Mouse (Mus musculus) heart, embryonic 13.5 days (tissue): Measurements from ENCODE around the gene Eya2. TPM values are rescaled to one million over a fixed set of nuclear protein-coding genes. Genes with fewer than 3 reads are reported as not detected.
A peak's percentile ranks its signal among the peaks of the same experiment; 100 is the strongest.

ENCODE experiments used
- ATAC-seq: fragments of 200-750 bp; cut with Nextera tagmentation; 2 replicates; pipeline ENCODE4 v1.8.0; 2017; ENCODE audit warnings: moderate TSS enrichment; ENCODE audit not compliant: insufficient number of reproducible peaks, low FRiP score, low TSS enrichment; ENCODE audit errors: extremely low read depth
- H3K27ac ChIP-seq: fragments of 300-500 bp; sonication (generic); replicated peaks from 2 replicates; pipeline ENCODE4 v1.5.1; 2015; ENCODE audit warnings: moderate library complexity, mild to moderate bottlenecking, inconsistent platforms
- H3K27me3 ChIP-seq: fragments of 300-500 bp; sonication (generic); replicated peaks from 2 replicates; pipeline ENCODE4 v1.6.1; 2015; ENCODE audit warnings: mild to moderate bottlenecking, inconsistent platforms
- H3K36me3 ChIP-seq: fragments of 300-500 bp; sonication (generic); 2 replicates; pipeline ENCODE4 v1.6.1; 2015; ENCODE audit warnings: mild to moderate bottlenecking, inconsistent platforms
- H3K4me1 ChIP-seq: fragments of 300-500 bp; sonication (generic); 2 replicates; pipeline ENCODE4 v1.6.1; 2015; ENCODE audit warnings: inconsistent platforms
- H3K4me2 ChIP-seq: fragments of 300-500 bp; sonication (generic); 2 replicates; pipeline ENCODE4 v1.6.1; 2015; ENCODE audit warnings: inconsistent platforms, mild to moderate bottlenecking, moderate library complexity
- H3K4me3 ChIP-seq: fragments of 300-500 bp; sonication (generic); 2 replicates; pipeline ENCODE4 v1.5.1; 2015; ENCODE audit warnings: moderate library complexity, mild to moderate bottlenecking, inconsistent platforms
- H3K9ac ChIP-seq: fragments of 300-500 bp; sonication (generic); 2 replicates; pipeline ENCODE4 v1.6.1; 2015; ENCODE audit warnings: inconsistent platforms, mild to moderate bottlenecking, moderate library complexity
- H3K9me3 ChIP-seq: fragments of 300-500 bp; sonication (generic); 2 replicates; pipeline ENCODE4 v1.6.1; 2016; ENCODE audit warnings: inconsistent platforms
- WGBS: fragments of 180-500 bp; shearing (Covaris S2); methylation state at CpG from one replicate; pipeline ENCODE4 v1.1.7; 2015; ENCODE audit warnings: mixed read lengths; 5-methylcytosine and 5-hydroxymethylcytosine counted together
- polyA plus RNA-seq: library from polyadenylated mRNA; unstranded; fragments of >200 nt; fragmentation: Nextera tagmentation; extraction: Ambion mirVana; gene quantifications from 2 replicates; pipeline ENCODE4 v1.2.1, GENCODE M21; 2015

Eya2 gene
- polyA plus RNA-seq, 1 experiment from 2014 or later: 0.19 TPM

DNA sequence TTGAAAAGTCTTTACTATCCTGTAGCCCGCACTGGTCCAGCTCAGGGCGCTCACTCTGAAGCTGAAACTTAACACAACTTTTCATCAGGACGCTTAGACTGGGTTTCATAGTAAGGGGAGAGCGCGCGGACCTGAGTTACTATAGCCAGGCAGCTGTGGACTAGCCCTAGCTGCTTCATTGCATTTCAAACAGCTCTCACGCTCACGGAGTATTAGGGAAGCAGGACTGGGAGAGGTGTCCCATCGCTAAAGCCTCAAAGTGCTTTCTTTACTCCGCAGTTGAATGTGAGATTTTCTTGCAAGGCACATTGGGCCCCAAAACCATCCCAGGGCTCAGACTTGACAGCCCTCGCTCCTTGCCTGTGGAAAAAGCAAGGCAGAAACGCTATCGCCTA, 841 bp downstream of the Eya2 start:
- Histone ChIP-seq H3K9ac (no peak overlapping the region), H3K36me3 (no peaks in the 10 kb centered on the region), H3K27me3 (peaks cover 90% of the 10 kb centered on the region), H3K4me3 (peak overlapping the region; percentile 58), H3K4me2 (peak overlapping the region; percentile 84), H3K27ac (no peak overlapping the region), H3K9me3 (peaks cover 3% of the 10 kb centered on the region; the same call in 1 of the 2 replicates), H3K4me1 (peaks cover 10% of the 10 kb centered on the region)
- no peak for ATAC-seq
- WGBS: 4% methylated on average over 13 of the region's 13 CpGs

DNA sequence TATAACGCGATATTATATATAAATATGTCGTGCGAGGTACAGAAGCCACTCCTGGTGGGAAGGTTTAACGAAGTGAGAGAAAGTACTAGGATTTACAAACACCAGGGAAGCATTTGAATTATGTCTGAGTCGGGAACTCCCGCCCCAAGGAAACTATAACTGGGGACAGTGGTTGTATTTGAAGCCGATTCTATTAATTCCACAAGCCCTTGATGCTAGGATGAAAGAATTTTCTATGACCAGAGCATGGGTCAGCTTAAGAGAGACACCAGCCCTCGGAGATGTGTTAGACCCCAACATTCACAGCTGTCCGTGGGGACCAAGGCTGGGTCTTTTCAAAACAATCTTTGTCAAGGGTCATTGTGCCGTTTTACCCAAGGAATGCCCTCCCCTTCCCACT, 1.3 kb downstream of the Eya2 start:
- Histone ChIP-seq H3K36me3 (no peaks in the 10 kb centered on the region), H3K4me2 (peak overlapping the region; percentile 84; the same call in 1 of the 2 replicates), H3K27me3 (peaks cover 90% of the 10 kb centered on the region), H3K4me1 (peaks cover 10% of the 10 kb centered on the region), H3K27ac (no peak overlapping the region), H3K9me3 (peaks cover 3% of the 10 kb centered on the region; the same call in 1 of the 2 replicates), H3K4me3 (no peak overlapping the region), H3K9ac (no peak overlapping the region)
- WGBS: 28% methylated on average over 11 of the region's 11 CpGs
- no peak for ATAC-seq

DNA sequence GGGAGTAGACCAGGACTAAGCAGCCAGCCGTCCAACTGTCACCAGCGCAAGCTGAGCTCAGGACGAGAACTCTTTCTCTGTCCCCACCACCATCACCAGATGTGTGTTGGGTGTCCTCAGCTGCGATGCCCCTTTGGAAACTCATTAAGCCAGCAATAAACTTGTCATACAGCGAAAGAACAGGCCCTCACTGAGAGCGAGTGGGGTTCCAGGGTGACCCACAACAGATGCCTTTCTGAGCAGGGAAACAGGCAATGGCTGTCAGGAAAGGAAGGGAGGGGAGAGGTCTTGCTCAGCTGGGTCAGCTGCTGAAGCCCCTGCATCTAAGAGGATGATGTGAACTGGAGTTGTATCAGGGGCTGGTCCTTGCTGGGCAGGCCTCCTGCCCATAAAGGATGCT, 2.7 kb downstream of the Eya2 start:
- peaks cover 95% of the 10 kb centered on the region for H3K27me3 ChIP-seq
- H3K36me3 ChIP-seq: no peaks in the 10 kb centered on the region
- H3K9ac ChIP-seq: no peak overlapping the region
- H3K4me1 ChIP-seq: peaks cover 10% of the 10 kb centered on the region
- ATAC-seq: no peak
- H3K4me2 ChIP-seq: no peak overlapping the region
- H3K27ac ChIP-seq: no peak overlapping the region
- H3K9me3 ChIP-seq: peaks cover 3% of the 10 kb centered on the region; the same call in 1 of the 2 replicates
- H3K4me3 ChIP-seq: no peak overlapping the region
- 70% methylated on average over 6 of the region's 6 CpGs for WGBS

DNA sequence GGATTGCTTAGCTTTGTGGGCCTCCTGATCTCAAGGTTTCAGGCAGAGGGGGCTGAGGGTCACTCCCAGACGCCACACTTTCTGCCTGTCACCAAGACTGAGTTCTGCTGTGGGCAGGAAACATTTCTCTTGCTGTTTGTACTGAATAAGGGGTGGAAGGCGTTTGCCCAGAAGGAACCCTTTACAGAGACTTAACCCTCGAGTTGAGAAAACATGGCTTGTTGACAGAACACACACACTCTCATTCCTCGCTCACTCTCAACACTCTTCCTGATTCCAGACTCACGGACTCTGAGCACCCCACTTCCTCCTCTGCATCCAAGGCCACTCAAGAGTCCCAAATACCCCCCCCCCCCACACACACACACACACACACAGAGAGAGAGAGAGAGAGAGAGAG, 3.3 kb downstream of the Eya2 start:
- WGBS: 28% methylated on average over 5 of the region's 5 CpGs
- peaks cover 10% of the 10 kb centered on the region for H3K4me1 ChIP-seq
- no peak overlapping the region for H3K27ac ChIP-seq
- H3K27me3 ChIP-seq: peaks cover 95% of the 10 kb centered on the region
- H3K9ac ChIP-seq: no peak overlapping the region
- no peaks in the 10 kb centered on the region for H3K36me3 ChIP-seq
- no peak for ATAC-seq
- no peak overlapping the region for H3K4me3 ChIP-seq
- no peak overlapping the region for H3K4me2 ChIP-seq
- peaks cover 3% of the 10 kb centered on the region; the same call in 1 of the 2 replicates for H3K9me3 ChIP-seq

DNA sequence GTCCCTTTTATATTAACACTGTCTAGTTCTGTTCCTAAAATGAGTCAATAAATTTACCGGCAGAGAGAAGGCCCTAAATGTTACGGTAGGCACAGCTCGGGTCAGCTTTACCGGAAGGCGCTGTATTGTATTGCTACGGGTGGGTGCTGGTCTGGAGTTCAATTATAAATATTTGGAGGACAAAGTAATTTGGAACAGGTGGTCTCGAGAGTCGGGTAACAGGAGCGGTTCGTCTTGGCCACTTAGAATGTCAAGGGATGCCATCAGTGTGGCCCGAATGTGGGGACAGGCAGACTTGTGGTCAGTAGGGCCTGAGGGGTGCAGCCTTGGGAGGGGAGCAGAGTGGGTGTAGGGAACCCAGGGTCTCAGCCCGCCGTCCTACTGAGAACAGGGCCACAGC, 4.7 kb downstream of the Eya2 start:
- Histone ChIP-seq H3K36me3 (no peaks in the 10 kb centered on the region), H3K4me2 (no peak overlapping the region), H3K27ac (no peak overlapping the region), H3K4me1 (peaks cover 8% of the 10 kb centered on the region), H3K4me3 (no peak overlapping the region), H3K27me3 (peaks cover 87% of the 10 kb centered on the region), H3K9me3 (no peaks in the 10 kb centered on the region), H3K9ac (no peak overlapping the region)
- no peak for ATAC-seq
- WGBS: 77% methylated on average over 13 of the region's 13 CpGs

DNA sequence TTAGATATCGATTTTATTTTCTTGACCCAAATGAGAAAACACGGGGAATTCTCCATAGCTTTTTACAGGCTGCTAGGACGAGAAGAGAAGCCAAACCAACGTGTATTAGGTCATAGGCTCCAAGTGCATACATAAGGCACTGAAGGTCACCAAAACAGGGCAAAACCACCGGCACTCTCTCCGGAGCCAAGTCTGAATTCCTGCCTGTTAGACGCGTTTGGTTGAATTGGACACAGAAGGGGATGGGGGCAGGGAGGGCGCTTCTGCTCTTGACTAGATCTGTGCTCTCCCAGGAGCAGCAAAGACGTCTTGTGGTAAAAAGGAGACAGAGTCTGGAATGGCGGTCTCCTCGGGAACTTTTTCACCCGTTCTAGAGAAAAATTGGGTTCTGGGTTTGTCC, 6.1 kb downstream of the Eya2 start:
- no peaks in the 10 kb centered on the region for H3K4me1 ChIP-seq
- 33% methylated on average over 13 of the region's 13 CpGs for WGBS
- no peaks in the 10 kb centered on the region for H3K9me3 ChIP-seq
- peaks cover 73% of the 10 kb centered on the region for H3K27me3 ChIP-seq
- no peak overlapping the region for H3K9ac ChIP-seq
- H3K36me3 ChIP-seq: no peaks in the 10 kb centered on the region
- H3K4me3 ChIP-seq: no peak overlapping the region
- no peak for ATAC-seq
- H3K4me2 ChIP-seq: no peak overlapping the region
- H3K27ac ChIP-seq: no peak overlapping the region

DNA sequence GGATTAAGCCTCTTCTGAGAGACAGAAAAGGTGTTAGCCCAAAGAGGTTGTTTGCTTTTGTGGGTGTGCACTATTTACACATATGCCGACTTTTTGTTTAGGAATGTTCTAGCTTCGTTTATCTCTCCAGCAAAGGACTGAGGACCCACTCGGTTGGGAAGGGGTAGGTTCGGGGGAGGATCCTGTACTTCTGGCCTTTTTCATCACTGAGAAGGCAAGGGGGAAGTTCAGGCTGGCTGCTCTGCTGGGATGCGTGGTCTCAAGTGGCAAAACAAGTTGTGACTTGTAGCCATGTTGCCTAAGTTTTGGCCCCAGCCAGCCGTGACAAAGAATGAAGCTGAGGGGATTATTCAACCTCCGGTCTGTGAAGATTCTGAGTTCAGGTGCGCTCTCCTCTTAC, 6.8 kb downstream of the Eya2 start:
- Histone ChIP-seq H3K4me2 (no peak overlapping the region), H3K4me1 (no peaks in the 10 kb centered on the region), H3K36me3 (no peaks in the 10 kb centered on the region), H3K9ac (no peak overlapping the region), H3K27me3 (peaks cover 67% of the 10 kb centered on the region), H3K4me3 (no peak overlapping the region), H3K9me3 (no peaks in the 10 kb centered on the region), H3K27ac (no peak overlapping the region)
- no peak for ATAC-seq
- 38% methylated on average over 8 of the region's 8 CpGs for WGBS

DNA sequence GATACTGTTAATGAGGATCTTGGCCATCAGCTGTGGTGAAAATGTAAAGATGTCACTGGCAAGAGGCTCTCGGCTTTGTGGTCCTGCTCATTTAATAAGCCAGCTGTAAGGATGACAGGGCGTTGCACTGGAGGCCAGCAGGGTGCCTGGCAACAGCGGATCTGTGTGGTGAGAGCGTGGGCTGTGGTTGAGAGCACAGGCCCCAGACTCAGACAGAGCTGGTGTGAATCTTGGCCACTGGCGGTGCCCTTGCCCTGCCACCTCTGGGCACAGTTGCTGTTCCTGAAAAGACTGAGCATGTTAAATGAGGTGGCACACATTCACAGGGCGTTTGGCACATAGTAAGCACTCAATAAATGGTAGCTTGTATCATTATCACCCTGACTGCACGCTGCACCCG, 8.9 kb downstream of the Eya2 start:
- Histone ChIP-seq H3K4me2 (no peak overlapping the region), H3K27me3 (peaks cover 51% of the 10 kb centered on the region), H3K9me3 (no peaks in the 10 kb centered on the region), H3K4me3 (no peak overlapping the region), H3K36me3 (no peaks in the 10 kb centered on the region), H3K9ac (no peak overlapping the region), H3K4me1 (no peaks in the 10 kb centered on the region), H3K27ac (no peak overlapping the region)
- no peak for ATAC-seq
- WGBS: 69% methylated on average over 8 of the region's 8 CpGs

DNA sequence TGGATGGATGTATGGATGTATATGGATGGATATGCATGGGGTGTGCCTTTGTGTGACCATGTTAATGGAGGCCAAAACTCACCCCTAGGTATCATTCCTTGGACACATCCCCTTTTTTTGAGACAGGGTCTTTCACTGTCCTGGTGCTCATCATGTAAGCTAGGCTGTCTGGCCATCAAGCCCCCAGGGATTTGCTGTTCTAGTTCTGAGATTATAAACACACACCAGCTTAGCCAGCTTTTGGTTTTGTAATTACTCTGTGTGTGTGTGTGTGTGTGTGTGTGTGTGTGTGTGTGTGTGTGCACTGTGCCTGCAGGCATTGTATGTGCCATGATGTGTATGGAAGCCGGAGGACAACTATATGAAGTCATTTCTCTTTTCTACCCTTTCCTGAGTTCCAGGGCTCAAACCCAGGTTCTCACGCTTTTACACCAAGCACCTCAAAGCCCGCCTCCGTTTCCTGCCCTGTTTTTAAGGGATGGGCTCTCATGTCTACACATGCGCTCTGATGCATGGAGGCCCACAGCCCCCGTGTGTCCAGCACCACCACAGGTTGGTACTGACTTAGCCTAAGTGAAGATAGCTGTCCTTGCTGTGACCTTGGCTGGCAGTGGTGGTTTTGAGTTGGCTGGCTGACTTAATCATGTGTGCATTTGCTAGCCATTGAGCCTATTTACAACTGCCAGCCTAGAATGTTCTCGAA, 16.9 kb downstream of the Eya2 start:
- WGBS: 82% methylated on average over 7 of the region's 7 CpGs
- H3K4me2 ChIP-seq: no peak overlapping the region
- H3K4me3 ChIP-seq: no peak overlapping the region
- H3K27ac ChIP-seq: no peak overlapping the region
- peaks cover 5% of the 10 kb centered on the region for H3K27me3 ChIP-seq
- no peak for ATAC-seq
- H3K4me1 ChIP-seq: no peaks in the 10 kb centered on the region
- no peaks in the 10 kb centered on the region for H3K36me3 ChIP-seq
- H3K9ac ChIP-seq: no peak overlapping the region
- H3K9me3 ChIP-seq: 0 out of 2 replicates have a peak, but pooled peaks cover under 1% of the 10 kb centered on the region

DNA sequence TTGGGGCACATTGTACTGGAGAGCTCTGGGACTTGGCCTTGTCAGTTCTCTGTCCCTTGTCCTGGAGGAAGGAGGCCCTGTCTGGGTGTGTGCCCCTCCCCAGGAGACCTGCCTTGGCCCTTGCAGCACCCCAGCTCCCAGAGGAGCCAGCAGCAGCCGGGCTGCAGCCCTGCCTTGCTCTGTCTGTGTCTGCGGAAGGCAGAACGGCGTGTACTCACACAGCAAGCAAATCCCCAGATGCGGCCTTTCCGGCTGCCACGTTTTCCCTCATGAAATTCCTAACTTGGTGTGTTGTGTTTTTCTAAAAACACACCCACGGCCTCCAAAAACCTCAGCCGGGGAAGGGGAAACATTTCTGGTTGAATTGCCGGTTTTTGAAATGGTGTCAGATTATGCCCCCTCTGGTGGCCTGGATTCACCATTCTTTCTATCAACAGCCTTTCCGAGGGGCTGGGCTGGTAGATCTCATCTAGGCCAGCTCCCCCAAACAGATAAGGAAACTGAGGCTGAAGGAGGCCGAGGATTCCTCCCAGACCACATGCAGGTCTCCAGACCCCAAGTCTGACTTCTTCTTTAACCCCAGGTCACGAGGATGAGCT, 19.0 kb downstream of the Eya2 start:
- no peak overlapping the region for H3K4me2 ChIP-seq
- WGBS: 65% methylated on average over 13 of the region's 13 CpGs
- no peak for ATAC-seq

DNA sequence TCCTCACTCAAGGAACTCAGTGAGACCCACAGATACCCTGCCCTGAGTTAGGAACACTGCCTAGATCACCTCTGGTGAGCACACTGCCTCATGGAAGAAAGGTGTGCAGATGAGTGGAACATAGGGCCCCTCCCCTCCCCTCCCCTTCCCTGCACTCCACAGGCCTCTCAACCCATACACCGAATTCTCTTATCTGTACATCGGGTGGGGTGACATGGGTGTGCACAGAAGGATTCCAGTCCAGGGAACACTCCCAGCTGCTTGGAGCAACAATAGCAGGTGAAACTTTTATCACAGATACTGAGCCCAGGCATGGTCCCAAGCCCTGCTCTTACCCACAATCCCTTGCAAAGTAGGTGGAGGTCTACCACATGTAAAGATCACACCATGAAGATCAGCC, 26.7 kb downstream of the Eya2 start:
- H3K27me3 ChIP-seq: no peaks in the 10 kb centered on the region
- no peaks in the 10 kb centered on the region for H3K36me3 ChIP-seq
- H3K4me1 ChIP-seq: no peaks in the 10 kb centered on the region
- WGBS: 59% methylated on average over 2 of the region's 2 CpGs
- no peak overlapping the region for H3K4me3 ChIP-seq
- H3K9ac ChIP-seq: no peak overlapping the region
- no peak for ATAC-seq
- H3K27ac ChIP-seq: no peak overlapping the region
- 0 out of 2 replicates have a peak, but pooled peaks cover 4% of the 10 kb centered on the region for H3K9me3 ChIP-seq
- H3K4me2 ChIP-seq: no peak overlapping the region

More for the DNA sequence above, 19.0 kb downstream of the Eya2 start:
- Histone ChIP-seq H3K4me1 (no peaks in the 10 kb centered on the region), H3K4me3 (no peak overlapping the region), H3K36me3 (no peaks in the 10 kb centered on the region), H3K9ac (no peak overlapping the region), H3K9me3 (0 out of 2 replicates have a peak, but pooled peaks cover 4% of the 10 kb centered on the region), H3K27ac (no peak overlapping the region), H3K27me3 (no peaks in the 10 kb centered on the region; the same call in 1 of the 2 replicates)

DNA sequence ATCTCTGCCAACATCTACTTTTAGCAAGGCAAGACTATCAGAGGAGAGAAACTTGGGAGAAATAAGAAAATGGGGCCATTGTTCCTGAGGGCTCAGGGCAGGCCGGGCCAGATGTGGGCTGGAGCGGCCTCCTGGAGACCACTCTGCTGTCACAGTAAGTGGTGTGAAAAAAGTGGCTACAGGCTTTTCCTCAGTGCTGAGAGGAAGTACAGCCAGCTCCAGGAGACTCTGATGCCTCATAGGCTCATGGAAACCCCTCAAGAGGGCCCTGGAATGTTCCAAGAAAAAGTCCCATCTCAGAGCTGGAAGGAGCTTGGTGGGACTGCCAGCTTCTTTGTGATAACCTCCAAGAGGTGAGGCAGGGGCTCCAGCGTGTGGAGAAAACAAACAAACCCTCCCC, 27.8 kb downstream of the Eya2 start:
- H3K27ac ChIP-seq: peak overlapping the region; percentile 12; the same call in 1 of the 2 replicates
- ATAC-seq: no peak

More for the DNA sequence above, 27.8 kb downstream of the Eya2 start:
- Histone ChIP-seq H3K27me3 (no peaks in the 10 kb centered on the region), H3K36me3 (no peaks in the 10 kb centered on the region), H3K4me2 (no peak overlapping the region), H3K4me1 (no peaks in the 10 kb centered on the region), H3K9me3 (no peaks in the 10 kb centered on the region), H3K4me3 (no peak overlapping the region), H3K9ac (no peak overlapping the region)
- WGBS: 38% methylated on average over 3 of the region's 3 CpGs
